Mouse (Mus musculus) thymus, postnatal 25 days (tissue): Measurements from ENCODE around the gene Frem1.

ENCODE experiments used
- DNase-seq: peaks from one replicate; pipeline ENCODE4 v3.0.0; 2022

The Frem1 gene

DNA sequence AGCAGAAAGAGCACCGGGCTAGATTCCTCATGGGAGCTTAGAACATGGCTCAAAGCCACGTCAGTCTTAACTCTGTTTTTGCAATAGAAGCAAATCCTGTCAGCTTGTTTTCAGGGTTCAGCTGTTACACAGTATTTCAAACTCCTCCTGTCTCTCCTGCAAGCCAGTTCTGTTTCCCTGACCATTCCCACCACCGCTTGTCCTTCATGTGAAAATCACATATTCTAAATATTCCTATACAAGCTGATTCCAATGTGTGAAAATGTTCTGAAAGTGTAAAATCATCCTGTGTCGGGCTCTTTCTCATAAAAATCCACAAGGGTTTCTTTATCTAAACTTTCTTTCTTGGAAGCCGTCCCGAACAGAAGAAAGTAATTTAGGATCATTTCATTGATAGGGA is 22.0 kb downstream of the Frem1 start:
- DNase-seq: no peak

DNA sequence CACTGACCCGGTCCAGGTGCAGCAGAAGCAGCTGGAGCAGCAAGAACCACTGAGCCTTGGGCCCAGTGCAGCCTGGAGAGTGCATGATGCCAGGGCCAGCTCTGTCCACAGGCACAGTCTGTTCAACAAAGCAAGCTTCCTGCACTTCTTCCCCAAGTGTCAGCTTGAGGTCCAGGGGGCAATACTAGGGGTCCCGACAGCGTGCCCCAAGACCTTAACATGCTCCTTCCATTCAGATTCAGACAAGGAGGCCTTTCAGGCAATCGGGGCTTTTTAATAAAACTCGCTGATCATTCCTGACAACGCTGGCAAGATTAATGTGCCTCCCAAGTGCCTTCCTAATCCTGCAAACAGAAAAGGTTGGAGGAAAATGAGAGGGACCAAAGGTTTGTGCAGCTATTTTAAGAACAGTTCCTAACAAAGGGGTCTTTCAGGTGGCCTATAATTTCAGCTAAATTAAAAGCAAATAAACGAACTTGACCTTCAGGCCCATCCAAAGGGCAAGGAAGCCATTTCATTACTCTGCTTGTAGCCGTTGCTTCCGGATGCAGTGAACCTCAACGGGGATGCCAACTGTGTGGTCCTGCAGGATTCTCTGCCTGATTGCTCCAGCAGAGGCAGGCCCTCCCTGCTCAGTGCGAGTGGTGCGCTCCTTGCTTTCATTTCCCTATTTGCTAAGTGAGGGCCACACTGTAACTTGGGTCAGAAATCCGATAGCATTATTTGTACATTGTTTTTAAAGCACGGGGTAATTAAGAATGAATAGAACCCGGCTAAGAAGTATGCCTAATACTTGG is 31.2 kb downstream of the Frem1 start:
- no peak for DNase-seq

DNA sequence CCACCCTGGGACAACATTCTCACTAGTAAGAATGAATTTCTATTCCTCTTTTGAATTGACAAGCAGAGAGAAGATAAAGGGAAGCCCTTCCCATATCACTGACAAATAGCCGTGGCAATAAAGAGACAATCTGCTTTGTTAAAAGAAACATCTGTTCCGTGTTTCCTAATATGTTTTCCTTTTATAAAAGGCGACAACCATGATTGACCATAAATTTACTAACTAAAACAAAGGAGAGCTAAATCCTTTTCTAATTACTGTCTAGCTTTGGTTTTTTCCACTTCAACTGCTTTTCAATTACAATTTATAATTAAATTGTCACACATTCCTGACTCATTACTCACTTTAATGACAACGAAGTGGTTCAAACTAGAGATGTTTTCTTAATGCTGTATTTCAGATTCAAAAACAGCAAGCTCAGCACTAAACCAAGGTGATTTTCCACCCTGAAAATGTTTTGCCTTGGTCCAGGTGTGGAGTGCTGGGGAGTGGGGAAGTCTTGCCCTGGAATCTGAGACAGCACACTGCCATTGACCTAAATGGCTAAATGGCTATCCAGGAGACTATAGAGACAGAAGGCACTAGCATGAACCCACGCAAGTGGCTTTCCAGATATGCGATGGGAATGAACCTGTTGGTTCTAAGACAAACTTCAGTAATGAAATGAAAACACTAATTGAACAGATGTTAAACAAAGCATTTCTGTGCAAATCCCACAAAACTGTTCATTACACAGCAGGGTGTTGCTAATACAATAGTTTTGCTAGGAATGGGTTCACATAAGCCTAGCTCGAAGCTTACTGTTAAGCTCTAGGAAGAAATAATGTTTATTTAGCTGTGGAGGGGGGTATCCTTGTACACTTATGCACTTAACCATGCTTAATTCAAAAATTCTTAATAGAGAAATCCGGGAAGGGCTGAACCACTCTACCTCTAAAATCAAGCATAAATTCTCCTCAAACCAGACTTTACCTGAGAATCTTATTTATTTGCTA is 33.7 kb downstream of the Frem1 start:
- DNase-seq: no peak

DNA sequence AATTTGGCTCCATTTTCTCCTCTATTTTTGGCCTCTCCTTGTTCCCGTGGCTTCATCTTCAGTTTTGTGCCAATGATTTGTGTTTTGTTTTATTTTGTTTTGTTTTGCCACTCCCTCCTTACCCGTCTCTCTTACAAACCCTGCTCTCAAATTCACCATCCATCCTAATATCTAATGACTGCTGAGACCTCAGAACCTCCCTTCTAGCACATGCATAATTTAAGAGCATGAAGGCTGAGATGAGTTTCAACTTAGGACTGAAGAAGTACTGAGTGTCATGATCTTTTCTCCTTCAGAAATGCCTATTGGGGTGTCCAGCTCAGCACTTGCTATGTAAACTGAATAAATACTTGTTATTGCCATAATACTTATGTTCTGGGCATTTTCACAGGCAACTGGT is 37.6 kb downstream of the Frem1 start:
- no peak for DNase-seq

DNA sequence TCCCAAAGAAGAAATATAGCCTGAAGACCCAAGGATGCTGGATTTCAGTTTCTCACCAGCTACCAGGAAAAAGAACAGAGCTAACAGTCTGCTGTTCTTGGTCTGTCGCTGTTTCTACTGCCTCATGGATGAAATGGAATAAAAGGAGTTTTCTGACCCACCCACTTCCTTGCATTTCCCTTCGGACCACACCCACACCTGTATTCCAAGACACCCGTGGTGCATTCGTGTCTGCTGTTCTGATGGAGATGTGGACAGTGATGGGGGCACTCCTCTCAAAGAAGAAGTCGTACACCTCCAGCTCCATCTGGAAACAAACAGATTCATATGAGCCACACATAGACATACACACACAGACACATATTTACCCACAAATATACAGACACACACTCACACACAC is 48.1 kb downstream of the Frem1 start:
- no peak for DNase-seq

DNA sequence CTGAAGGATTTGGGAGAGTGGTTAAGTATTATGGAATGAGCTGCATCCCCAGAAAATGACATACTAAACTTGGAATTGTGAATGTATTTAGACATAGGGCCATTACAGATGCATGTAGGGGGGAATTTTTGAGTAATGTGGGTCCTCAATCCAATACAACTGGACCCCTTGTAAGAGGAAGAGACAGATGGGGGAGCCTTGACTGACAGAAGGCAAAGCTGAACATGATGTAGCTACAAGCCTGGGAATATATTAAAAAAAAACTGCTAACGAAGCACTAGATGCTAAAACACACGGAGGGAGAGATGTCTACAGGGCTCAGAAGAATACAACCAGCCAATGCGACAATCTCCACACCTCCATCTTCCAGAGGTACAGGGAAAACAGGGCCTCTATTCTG is 60.1 kb downstream of the Frem1 start:
- no peak for DNase-seq

DNA sequence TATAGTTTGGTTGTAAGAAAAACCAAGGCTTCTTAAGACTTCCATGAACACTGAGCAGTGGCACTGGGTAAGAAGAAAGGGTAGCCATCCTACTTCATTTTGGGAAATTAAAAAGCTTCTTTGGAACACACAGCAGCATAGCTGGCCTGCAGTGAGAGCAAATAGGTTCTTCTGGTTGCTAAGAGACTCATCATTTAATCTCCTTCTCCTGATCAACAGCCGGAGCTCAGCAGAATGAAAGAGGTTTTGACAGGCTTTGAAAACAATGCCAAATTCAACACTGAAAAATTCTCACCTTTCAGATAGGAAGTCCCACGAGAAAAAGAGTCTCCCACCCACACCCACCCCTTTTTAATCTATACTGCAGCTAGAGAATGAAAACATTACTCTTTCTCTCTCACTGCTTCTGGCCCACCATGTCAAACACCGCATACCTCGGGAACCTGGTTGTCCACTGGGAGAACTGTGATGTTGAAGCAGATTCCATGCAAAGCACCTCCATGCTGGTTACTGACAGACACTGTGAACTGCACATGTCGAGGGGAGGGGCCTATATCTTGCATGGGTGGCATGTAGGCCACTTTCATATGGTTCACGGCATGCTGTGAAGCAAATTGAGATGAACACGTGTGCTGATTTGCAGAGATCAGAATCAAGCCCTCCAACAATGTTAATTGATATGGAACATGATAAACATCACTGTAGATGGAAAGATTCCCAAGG is 61.0 kb downstream of the Frem1 start:
- DNase-seq: no peak

DNA sequence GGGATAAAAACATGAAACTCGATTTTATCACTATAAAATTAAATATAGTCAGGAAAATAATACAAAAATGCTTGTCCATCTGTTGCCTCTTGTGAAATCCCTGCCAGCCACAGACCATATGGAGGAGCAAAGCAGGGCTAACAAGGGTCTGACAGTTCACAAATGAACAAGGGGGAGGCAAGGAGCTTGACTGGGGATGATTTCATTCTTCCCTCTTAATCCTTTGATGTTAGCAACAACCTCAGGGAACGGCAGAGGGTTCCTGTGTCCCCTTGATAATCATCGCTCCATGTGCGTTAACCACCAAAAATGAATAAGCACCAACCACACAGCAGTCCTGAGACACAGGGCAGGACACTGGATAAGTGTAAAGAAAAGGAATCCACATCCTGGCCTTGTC is 79.8 kb downstream of the Frem1 start:
- no peak for DNase-seq

DNA sequence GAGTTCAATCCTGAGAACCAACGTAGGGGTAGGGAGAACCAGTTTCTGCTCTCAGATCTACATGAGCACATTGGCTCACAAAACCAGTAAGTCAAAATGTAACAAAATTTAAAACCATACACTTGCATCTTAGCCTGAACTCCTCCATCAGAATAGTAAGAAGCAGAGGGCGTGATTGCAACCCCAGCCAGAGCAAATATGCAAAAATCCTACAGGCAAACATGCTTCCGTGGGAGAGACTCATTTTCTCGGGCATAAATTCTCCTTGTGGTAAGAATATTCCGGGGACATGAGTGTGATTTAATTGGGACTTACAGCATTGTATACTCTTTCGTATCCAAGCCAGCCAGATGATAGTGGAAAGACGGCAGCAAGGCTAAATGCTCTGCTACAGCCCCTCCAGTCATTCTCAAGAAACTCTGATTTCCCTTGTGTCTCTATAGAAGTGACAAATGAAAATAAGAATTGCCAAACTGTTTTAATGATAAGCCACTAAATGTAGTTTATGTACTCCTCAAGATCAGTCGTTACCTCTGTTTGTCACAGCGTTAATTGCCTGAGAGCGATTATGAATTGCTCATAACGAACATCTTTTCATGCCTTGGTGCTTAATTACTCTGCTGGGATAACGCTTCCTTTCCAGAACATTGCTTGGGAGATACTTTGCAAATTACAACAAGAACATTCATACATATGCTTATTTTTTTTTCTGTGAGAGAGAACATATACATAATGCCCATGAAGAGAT is 81.1 kb downstream of the Frem1 start:
- DNase-seq: no peak

DNA sequence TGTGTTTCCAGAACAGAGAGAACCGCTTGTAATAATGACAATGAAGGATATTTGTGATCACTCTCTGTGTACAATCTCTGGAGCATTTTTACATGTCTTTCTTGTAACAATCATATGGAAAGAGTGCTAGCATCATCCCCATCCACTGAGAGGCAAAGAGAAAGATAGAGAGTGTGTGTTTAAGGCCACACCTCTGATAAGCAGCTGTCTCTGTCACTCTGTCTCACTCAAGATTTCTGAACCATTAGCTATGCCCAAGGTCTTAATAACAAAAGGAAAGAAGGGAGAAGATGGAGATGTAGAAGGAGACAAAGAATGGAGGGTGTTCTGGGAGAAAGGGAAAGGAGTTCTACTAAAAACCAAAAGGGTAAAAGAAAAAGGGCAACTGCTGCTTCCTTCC is 91.1 kb downstream of the Frem1 start:
- no peak for DNase-seq

DNA sequence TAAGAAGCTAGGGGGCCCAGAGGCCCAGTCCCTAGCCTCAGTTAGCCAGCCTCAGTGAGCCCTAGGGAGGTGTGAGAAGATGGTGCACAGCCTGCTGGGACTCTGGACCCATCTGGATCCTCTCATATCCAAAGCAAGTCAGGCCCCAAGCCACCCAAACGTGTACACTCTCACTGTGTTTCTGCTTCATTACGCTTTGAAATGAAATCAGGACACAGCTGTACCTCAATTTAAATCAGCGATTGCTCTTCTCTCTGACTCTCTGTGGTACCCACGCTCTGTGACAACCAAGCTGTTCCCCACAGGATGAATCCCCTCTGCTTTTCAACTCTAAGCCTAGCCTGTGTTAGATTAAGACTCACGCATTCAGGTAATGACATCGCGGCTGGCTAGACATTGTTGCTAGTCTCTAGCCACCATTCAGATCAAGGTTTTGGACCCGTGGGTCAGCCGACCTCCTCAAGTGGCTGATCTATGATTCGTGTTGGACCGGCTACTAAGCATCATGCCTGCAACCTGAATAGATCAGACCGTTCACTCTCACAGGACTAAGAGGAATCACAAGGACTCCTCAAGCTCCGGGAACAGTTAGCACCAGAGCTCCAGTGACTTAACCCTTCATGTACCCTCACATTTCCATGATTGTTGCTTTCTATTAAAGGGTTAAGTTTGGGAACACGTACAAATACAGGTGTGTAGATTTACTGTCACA is 94.2 kb downstream of the Frem1 start:
- no peak for DNase-seq

DNA sequence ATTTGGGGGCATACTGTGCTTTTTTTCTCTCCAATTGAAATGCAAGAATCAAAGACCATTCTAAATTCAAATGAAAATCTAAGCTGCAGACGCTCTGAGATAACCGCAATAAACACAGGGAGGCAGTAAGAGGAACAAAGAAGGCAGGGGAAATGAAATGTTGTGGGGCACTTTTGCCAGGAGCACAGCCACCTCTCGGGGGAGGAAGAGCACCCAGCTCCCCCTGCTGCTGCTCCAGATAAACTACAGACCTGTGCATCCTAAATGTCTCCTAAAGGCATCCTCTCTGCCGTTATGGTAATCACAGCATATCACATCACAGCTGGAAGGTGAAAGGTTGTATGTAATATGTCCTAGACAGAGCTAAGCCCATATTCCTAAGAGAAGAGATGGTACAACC is 98.1 kb downstream of the Frem1 start:
- no peak for DNase-seq

DNA sequence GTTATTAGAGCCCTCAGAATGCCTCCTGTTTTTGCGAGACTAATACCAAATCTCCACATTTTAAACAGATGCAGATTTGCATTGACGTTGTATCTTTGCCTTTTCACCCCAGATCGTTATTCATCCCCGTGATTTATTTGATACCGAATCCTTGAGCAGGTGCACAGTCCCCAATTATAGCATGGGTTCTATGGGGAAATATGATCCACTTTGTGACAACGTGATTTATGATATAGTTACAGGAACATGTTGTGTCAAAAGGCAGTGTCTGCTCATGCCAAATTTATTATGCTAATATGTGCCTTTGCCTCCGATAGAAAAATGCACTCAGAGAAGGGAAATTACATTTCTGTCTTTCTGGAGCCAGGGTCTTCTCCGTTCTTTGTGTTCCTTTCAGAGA is 102.6 kb downstream of the Frem1 start:
- DNase-seq: no peak

DNA sequence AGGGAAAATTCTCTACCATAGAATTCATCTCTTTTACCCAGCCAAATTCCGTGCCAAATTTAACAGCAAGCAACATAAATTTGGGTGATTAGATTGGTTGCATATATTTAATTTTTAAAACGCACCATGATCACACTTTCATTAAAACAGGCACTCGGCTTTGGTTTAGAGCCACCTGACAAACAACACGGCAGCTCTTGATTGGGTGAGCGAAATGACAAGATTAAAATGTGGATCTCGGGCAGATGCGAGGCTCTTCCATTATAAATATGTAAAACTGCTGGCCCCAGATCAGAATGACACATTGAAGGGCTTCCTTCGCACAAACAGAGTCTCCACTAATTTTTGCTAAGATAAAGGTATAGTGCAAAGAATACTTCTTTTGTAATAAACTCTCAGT is 105.4 kb downstream of the Frem1 start:
- DNase-seq: no peak

DNA sequence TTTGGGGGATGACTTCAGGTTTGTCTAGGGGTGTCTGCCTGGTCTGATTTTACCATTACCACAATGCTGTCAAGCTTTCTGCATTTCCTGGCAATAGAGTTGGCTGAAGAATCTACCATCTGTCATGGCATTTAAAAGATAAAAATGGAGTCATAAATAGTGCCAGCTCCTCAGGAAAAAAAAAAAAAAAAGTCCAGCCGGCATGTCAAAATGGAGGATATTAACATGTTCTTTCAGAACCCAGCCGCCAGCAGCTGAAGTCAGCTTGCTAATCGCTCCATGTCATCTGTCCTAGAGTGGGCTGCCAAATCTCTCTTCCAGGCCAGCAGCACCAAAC is 105.9 kb downstream of the Frem1 start:
- no peak for DNase-seq

DNA sequence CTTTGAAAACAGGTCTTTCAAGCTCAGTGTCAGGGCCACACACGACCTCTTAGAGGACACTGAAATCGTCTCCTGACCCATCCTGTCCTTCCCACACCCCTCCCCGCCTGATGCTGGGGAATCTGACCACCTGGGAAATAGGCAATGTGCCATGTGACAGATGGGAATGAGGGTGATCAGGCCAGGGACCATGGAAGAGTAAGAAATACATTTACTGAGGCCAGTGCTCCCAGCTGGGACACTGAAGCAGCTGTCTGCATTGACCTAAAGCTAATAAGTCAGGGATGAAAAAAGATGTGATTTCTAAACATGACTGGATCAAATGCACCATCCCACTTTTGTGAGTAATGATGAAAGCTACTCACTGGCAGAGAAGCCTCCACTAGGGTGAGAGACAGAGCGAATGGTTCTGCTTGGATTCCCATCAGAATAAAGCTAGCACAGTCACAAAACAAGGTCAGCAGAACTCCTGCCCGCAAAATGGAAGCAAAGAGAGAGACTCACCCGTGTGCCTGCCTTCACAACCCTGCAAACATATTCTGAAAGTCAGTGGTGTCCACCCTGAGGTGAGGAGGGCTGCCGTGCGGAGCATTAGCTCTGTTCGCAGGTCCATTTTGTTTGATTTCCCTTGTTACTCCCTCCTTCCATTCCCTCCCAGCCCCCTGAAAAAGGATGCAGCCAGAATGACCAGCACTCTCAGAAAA is 106.4 kb downstream of the Frem1 start:
- DNase-seq: no peak

DNA sequence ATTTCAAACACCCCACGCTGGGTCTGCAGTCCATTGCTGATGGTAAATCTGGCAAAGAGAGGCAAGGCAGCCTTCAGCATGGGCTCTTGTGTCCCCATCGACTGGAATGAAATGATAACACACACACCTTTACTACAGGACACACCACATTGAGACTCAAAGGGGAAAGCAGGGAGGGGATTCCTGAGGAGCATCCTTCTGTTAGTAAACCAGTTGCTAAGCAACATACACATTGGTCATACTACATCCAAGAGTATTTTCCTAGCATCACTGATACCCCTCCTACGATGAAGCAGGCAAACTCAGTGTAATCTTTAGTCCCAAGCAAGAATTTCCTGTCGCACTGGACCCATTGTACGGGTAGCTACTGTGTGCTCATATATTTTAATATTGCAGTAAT is 111.5 kb downstream of the Frem1 start:
- DNase-seq: no peak

DNA sequence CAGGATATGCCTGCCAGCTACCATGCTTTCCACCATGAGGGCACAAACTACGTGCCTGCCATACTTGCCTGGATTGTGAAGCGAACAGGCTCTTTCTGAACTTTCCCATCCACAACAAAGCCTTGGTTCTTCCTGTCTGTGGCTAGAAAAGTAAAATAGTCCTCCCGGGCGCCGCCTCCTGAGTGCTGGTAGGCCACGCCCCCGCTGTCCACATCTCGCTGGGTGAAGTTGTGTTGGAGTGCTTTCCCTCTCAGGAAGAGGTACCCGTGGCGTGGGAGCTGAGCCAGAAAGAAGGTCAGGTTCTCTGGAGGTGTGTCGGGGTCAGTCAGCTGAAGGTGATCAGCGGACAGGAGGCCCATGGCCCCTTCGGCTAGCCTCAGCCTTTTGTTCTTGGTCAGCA is 111.9 kb downstream of the Frem1 start:
- DNase-seq: peak; percentile 3

DNA sequence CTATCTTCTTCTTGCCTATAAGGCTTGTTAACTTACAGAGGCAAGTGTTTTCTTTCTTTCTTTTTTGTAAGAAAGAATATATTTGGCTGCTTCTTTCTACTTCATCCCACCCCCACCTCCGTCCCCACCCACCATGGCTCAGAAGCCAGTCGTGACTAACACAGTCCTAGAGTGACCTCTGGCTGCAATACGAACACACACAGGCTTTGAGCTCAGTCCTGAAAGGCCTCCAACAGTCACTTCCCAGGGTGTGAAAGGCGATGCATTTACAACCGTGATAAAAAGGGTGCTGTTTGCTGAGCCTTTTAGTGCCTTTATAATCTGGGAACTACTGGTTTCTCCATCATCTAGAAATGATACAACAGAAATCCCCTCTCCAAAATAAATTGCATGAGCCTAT is 117.8 kb downstream of the Frem1 start:
- DNase-seq: no peak

DNA sequence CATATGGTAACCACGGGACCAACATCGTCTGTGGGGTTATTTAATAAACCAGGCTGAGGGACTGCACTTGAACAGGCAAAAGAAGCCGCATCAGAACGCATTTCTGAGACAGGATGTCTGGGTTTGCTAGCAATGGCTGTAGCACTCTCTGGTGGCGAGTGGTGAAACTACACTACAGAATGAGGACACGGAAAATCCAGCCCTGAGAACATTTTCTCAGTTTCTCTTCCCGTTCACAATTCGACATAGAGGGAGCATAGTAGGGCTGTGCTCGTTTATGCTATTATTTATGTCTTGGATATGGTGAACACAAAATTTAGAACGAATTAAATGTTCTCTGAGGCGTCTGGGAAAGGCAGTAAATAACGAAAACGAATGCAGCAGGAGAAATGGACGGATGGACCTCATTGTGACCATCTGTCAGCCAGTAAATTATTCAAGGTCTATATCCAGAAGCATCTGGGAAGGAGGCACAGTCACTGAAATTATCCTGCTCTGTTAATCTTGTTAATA is 118.4 kb downstream of the Frem1 start:
- DNase-seq: peak; percentile 39

DNA sequence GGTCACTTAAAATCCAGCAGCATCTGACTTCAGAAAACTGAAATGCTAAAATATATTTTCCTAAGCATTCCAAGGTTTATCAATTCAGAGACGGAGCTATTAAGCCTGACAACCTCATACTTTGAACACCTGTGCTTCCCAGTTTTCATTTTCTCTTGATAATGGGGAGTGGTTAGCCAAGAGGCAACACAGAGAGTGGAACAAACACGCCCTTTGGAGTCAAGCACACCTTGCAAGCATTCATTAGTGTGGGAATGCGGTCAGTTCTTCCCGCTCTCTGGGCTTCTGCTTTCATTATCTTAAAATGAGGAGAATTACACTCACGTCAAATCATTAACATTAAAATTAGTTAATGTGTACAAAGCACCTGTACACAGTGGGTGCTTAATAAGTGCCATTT is 122.1 kb downstream of the Frem1 start:
- DNase-seq: no peak
